Mouse (Mus musculus): ENCODE measurements around the gene Inpp4b.

GRCm38 (mm10) chr8:81855009-81855408 is 512.7 kb downstream of the Inpp4b start:
- TF ChIP-seq POLR2A (IDR thresholded peaks at IDR 0.05; ENCODE audit: insufficient read depth, low read depth, low read length) (no peak), CTCF (IDR thresholded peaks at IDR 0.05) (no peak)
